Mouse (Mus musculus) small intestine, adult 2 months (tissue): Measurements from ENCODE around the gene Crocc2.

Experiments
- CTCF ChIP-seq: fragments of 200-500 bp; IDR thresholded peaks from 2 replicates; pipeline ENCODE4 v1.5.1; 2012; ENCODE audit warnings: low read depth, mild to moderate bottlenecking, control low read depth, inconsistent platforms, low read length, moderate library complexity, mixed read lengths; ENCODE audit not compliant: insufficient replicate concordance, insufficient read length; ENCODE audit errors: extremely low read depth
- POLR2A ChIP-seq: fragments of 200-500 bp; IDR thresholded peaks from 2 replicates; pipeline ENCODE4 v1.6.1; 2012; ENCODE audit warnings: low read depth, mild to moderate bottlenecking, control low read depth, inconsistent platforms, low read length, moderate library complexity

DNA sequence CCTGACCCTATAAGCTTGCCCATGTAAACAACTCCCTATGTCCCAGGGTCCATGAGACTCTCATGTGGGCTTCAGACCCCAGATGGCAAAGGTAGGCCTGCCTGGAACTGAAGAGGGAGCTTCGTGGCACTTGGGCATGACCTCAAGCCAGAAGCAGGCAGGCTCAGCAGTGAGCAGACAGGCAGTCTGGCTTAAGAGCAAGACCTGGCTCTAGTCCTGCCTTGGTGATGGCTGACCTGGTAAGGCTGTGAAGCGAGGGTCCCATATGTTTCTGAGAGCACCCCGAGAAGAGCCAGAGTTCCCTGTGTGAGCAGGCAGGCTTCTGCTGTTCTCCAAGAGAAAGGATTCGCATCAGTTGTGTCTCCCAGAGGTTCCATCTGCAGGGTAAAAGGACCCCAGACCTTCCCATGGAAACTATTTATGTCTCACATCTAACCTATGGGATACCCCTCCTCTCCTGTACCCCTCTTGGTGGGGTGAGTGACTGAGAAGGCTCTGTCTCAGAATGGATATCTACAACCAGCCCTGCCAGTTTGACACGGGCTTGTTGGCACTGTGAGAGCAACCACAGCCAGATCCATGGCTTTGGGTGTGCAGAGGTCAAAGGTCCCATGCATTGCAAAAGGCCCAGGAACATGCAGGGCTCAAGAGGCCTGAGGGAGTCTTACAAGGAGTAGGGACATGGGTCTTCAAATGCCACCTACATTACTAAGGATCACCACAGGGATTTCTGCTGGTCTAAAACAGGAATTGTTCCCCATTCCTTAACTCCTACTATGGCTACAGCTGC, 57.4 kb downstream of the Crocc2 start:
- no peak for TF ChIP-seq CTCF
- TF ChIP-seq POLR2A, result no peak
